Mouse (Mus musculus): Measurements from ENCODE around the gene Cmss1. TPM values are rescaled to one million over a fixed set of nuclear protein-coding genes. Genes with fewer than 3 reads are reported as not detected.

Cmss1 gene
- polyA plus RNA-seq, 1 experiment from 2014 or later, result 45.2 TPM

DNA sequence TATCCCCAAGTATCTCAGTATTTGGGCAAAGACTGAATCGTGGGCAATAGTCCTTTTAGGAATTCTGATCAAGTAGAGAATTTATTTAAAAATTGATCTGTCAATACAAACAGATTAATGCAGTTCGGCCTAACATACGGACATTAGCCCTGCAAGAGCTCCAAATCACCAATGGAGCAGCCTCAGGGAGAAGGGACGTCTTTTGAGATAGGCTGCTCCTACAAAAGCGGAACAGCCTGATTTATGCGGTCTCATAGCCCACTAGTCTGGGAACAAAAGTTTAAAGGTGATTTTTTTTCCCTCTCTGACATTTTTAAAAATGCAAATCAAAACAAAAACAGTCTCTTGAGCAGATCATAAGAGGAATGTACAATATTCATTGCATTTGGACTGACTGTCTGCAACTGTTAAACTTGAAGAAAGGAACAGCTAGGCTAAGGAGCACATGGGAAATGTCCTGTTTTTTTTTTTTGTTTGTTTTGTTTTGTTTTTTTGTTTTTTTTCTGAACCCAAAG lies 51.7 kb downstream of the Cmss1 start:
- Histone ChIP-seq H3K27me3 (replicated peaks) (no peaks in the 10 kb centered on the region), H3K9me3 (no peaks in the 10 kb centered on the region), H3K4me3 (replicated peaks) (no peak overlapping the region), H3K4me2 (replicated peaks) (no peak overlapping the region), H3K4me1 (replicated peaks) (peaks cover 12% of the 10 kb centered on the region), H3K36me3 (no peaks in the 10 kb centered on the region; the same call in 1 of the 2 replicates), H3K27ac (no peak overlapping the region), H3K9ac (no peak overlapping the region)
- WGBS, result 85% methylated on average over 6 of the region's 6 CpGs
- ATAC-seq, result no peak

DNA sequence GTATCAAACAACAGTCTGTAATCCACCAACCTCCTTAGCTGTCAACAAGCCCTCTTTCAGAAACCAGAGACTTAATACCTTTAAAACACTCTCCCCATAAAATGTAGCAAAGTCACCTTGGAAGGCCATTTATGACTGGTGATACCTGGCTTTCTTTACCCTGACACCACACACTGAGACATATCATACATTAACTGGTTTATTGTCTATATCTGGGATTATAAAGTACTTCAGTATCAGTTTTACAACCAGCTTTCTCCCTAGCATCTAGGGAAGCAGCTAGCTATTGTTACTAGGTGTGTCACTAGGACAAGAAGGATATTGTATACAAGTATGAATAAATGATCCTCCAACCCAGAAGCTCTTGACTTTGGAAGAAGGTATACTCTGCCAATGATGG lies 53.4 kb downstream of the Cmss1 start:
- H3K27me3 ChIP-seq (replicated peaks), result no peaks in the 10 kb centered on the region
- H3K9ac ChIP-seq, result no peak overlapping the region
- no peak overlapping the region for H3K4me3 ChIP-seq (replicated peaks)
- H3K36me3 ChIP-seq, result no peaks in the 10 kb centered on the region; the same call in 1 of the 2 replicates
- H3K27ac ChIP-seq, result no peak overlapping the region
- no peak overlapping the region for H3K4me2 ChIP-seq (replicated peaks)
- peaks cover 12% of the 10 kb centered on the region for H3K4me1 ChIP-seq (replicated peaks)
- no peaks in the 10 kb centered on the region for H3K9me3 ChIP-seq
- ATAC-seq, result 0 out of 2 replicates have a peak, but pooled peaks have one; percentile 19

- Histone ChIP-seq H3K4me3 (replicated peaks) (no peak overlapping the region), H3K9me3 (no peaks in the 10 kb centered on the region), H3K4me2 (replicated peaks) (peak overlapping the region; percentile 24; the same call in 1 of the 2 replicates), H3K27ac (no peak overlapping the region), H3K27me3 (replicated peaks) (no peaks in the 10 kb centered on the region), H3K36me3 (no peaks in the 10 kb centered on the region; the same call in 1 of the 2 replicates), H3K4me1 (replicated peaks) (peaks cover 12% of the 10 kb centered on the region), H3K9ac (no peak overlapping the region)
- WGBS, result 91% methylated on average over 5 of the region's 5 CpGs
- ATAC-seq, result no peak
Measured at GRCm38 (mm10) chr16:57552709-57553108, 54.0 kb downstream of the Cmss1 start.

DNA sequence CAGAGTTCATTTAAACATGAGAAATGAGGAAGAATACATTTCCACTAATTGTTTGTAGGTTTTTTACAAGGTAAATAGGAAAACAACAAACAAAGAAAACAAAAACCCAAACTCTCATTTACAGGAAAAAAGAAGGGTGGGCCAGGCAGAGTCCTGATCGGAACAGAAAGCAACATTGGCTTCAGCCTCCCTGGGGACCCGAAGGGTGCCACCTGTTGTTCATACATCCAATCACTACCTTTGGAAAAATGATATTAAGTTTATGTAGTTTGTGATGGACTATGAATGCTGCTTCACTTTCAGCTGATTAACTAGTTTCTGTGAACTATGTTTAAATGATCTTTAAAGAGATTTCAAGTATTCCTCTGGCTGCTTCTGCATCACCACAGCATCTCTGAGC lies 55.0 kb downstream of the Cmss1 start:
- Histone ChIP-seq H3K27ac (no peak overlapping the region), H3K4me1 (replicated peaks) (peaks cover 11% of the 10 kb centered on the region), H3K4me2 (replicated peaks) (peak overlapping the region; percentile 45), H3K9ac (no peak overlapping the region), H3K27me3 (replicated peaks) (no peaks in the 10 kb centered on the region), H3K36me3 (no peaks in the 10 kb centered on the region; the same call in 1 of the 2 replicates), H3K4me3 (replicated peaks) (no peak overlapping the region), H3K9me3 (no peaks in the 10 kb centered on the region)
- ATAC-seq, result no peak
- WGBS, result 72% methylated on average over 2 of the region's 2 CpGs

GRCm38 (mm10) chr16:57550817-57551216 lies 55.8 kb downstream of the Cmss1 start:
- no peaks in the 10 kb centered on the region for H3K9me3 ChIP-seq
- ATAC-seq, result no peak
- no peak overlapping the region for H3K27ac ChIP-seq
- no peaks in the 10 kb centered on the region for H3K27me3 ChIP-seq (replicated peaks)
- 43% methylated on average over 2 of the region's 2 CpGs for whole genome bisulfite sequencing
- H3K9ac ChIP-seq, result peak overlapping the region; percentile 15; the same call in 1 of the 2 replicates
- no peaks in the 10 kb centered on the region; the same call in 1 of the 2 replicates for H3K36me3 ChIP-seq
- peaks cover 7% of the 10 kb centered on the region for H3K4me1 ChIP-seq (replicated peaks)
- H3K4me2 ChIP-seq (replicated peaks), result peak overlapping the region; percentile 45
- peak overlapping the region; percentile 23 for H3K4me3 ChIP-seq (replicated peaks)

GRCm38 (mm10) chr16:57550088-57550487 lies 56.6 kb downstream of the Cmss1 start:
- WGBS, result 19% methylated on average over 3 of the region's 3 CpGs
- H3K9me3 ChIP-seq, result no peaks in the 10 kb centered on the region
- peak overlapping the region; percentile 32; the same call in 1 of the 2 replicates for H3K9ac ChIP-seq
- peak overlapping the region; percentile 77 for H3K4me3 ChIP-seq (replicated peaks)
- H3K27ac ChIP-seq, result no peak overlapping the region
- ATAC-seq, result no peak
- peak overlapping the region; percentile 89 for H3K4me2 ChIP-seq (replicated peaks)
- H3K36me3 ChIP-seq, result no peaks in the 10 kb centered on the region; the same call in 1 of the 2 replicates
- H3K27me3 ChIP-seq (replicated peaks), result no peaks in the 10 kb centered on the region
- H3K4me1 ChIP-seq (replicated peaks), result peaks cover 7% of the 10 kb centered on the region

DNA sequence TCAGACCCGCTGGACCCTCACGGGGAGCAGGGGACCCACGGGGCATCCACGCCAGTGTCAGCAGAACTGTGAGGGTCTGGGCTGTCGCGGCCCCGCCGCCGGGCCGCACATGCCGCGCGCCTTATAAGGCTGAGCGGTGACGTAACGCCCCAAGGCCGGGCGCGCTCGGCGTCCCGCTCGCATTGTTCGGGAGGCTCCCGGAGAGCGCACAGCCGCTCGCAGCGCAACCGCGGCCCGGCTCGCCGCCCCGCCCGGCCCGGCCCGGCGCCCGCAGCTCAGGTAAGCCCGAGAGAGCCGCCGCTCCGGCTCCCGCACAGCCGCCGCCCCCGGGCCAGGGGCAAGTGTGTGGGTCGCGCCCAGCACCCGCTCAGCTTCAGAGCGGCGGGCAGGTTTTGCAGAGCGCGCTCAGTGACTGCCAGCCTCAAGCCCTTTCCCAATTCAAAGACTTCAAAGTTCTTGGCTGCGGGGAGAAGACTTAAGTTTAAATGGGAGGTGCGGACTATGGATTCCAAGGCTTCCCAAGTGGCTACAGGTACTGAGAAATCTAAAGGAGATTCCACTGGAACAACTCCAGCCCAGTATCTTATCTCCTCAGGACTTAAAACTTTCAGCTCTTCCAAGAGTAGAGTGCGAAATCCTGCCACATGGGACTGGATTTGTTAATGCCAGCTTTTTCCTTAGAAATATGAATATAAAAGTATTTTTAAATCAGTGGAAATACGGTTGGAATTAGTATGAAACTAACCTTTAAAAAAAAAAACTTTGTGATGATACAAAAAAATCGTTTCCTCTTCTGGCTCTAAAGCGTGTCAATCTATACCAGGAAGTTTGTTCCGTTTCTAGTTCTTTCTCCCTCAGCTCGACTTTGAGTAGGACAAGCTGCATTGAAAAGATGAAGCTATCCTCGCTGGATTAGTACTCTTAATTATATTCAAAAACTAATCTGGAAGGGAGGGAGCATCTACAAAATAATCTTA lies 57.3 kb downstream of the Cmss1 start:
- Histone ChIP-seq H3K4me2 (replicated peaks) (peak overlapping the region; percentile 89), H3K27me3 (replicated peaks) (no peaks in the 10 kb centered on the region), H3K9me3 (no peaks in the 10 kb centered on the region), H3K36me3 (no peaks in the 10 kb centered on the region; the same call in 1 of the 2 replicates), H3K4me3 (replicated peaks) (peak overlapping the region; percentile 77), H3K9ac (peak overlapping the region; percentile 92), H3K27ac (peak overlapping the region; percentile 89), H3K4me1 (replicated peaks) (peaks cover 7% of the 10 kb centered on the region)
- under 1% methylated on average over 62 of the region's 64 CpGs for WGBS
- peak; percentile 96 for ATAC-seq

GRCm38 (mm10) chr16:57548608-57549007 lies 58.1 kb downstream of the Cmss1 start:
- Histone ChIP-seq H3K4me1 (replicated peaks) (peaks cover 7% of the 10 kb centered on the region), H3K9me3 (no peaks in the 10 kb centered on the region), H3K9ac (peak overlapping the region; percentile 92), H3K4me3 (replicated peaks) (peak overlapping the region; percentile 77), H3K36me3 (no peaks in the 10 kb centered on the region; the same call in 1 of the 2 replicates), H3K4me2 (replicated peaks) (peak overlapping the region; percentile 89), H3K27ac (peak overlapping the region; percentile 89), H3K27me3 (replicated peaks) (no peaks in the 10 kb centered on the region)
- 0 out of 2 replicates have a peak, but pooled peaks have one; percentile 4 for ATAC-seq
- WGBS, result 31% methylated on average over 2 of the region's 2 CpGs

DNA sequence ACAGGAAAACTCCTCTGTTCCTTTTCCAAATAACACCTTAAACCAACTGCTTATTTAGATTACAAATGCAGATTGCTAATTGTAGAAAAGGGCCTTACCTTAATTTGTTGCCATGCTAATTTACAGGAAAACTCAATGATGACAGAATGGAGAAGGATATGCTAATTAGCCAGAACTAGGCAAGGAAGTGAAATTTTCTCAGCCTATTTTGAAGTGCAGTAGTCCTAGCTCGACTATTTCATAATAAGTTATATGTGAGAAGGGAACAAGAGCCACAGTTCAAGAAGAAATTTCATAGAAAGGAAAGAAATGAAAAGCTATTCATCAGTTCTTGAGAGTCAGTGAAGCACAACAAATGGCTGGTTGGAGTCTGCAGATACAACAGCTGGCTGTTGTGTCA lies 60.3 kb downstream of the Cmss1 start:
- H3K27me3 ChIP-seq (replicated peaks), result no peaks in the 10 kb centered on the region
- H3K4me1 ChIP-seq (replicated peaks), result no peaks in the 10 kb centered on the region
- no peaks in the 10 kb centered on the region for H3K36me3 ChIP-seq
- no peak overlapping the region for H3K4me3 ChIP-seq (replicated peaks)
- H3K9ac ChIP-seq, result no peak overlapping the region
- no peak overlapping the region for H3K27ac ChIP-seq
- no peaks in the 10 kb centered on the region for H3K9me3 ChIP-seq
- no peak overlapping the region for H3K4me2 ChIP-seq (replicated peaks)
- no peak for ATAC-seq
- WGBS, result 78% methylated on average over 1 of the region's 1 CpGs

- WGBS, result 50% methylated on average over 8 of the region's 8 CpGs
- no peaks in the 10 kb centered on the region for H3K36me3 ChIP-seq
- H3K4me2 ChIP-seq (replicated peaks), result no peak overlapping the region
- no peaks in the 10 kb centered on the region for H3K9me3 ChIP-seq
- no peak overlapping the region for H3K4me3 ChIP-seq (replicated peaks)
- H3K4me1 ChIP-seq (replicated peaks), result no peaks in the 10 kb centered on the region
- H3K27ac ChIP-seq, result no peak overlapping the region
- no peaks in the 10 kb centered on the region for H3K27me3 ChIP-seq (replicated peaks)
- no peak overlapping the region for H3K9ac ChIP-seq
- ATAC-seq, result no peak
Measured at GRCm38 (mm10) chr16:57544441-57544840, 62.2 kb downstream of the Cmss1 start.

DNA sequence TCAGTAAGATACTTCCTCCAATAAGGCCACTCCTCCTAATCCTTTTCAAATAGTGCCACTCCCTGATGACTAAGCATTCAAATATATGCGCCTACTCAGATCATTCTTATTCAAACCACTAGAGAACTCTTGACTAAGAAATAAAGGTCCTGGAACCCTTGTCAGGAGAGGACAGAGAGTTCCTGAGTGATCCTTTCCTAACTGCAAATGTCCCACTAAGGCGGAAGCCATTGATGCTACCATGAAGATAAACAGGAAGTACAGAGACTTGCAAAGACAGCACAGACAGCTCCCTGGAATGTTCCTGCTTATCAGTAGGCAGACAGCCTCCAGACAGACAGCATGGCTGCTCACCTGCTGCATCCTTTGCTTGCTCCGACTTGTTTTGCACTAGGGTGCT lies 63.4 kb downstream of the Cmss1 start:
- 88% methylated on average over 3 of the region's 3 CpGs for WGBS
- H3K4me2 ChIP-seq (replicated peaks), result no peak overlapping the region
- no peaks in the 10 kb centered on the region for H3K4me1 ChIP-seq (replicated peaks)
- H3K27me3 ChIP-seq (replicated peaks), result no peaks in the 10 kb centered on the region
- ATAC-seq, result no peak
- no peak overlapping the region for H3K9ac ChIP-seq
- H3K36me3 ChIP-seq, result no peaks in the 10 kb centered on the region
- H3K4me3 ChIP-seq (replicated peaks), result no peak overlapping the region
- no peak overlapping the region for H3K27ac ChIP-seq
- H3K9me3 ChIP-seq, result no peaks in the 10 kb centered on the region

DNA sequence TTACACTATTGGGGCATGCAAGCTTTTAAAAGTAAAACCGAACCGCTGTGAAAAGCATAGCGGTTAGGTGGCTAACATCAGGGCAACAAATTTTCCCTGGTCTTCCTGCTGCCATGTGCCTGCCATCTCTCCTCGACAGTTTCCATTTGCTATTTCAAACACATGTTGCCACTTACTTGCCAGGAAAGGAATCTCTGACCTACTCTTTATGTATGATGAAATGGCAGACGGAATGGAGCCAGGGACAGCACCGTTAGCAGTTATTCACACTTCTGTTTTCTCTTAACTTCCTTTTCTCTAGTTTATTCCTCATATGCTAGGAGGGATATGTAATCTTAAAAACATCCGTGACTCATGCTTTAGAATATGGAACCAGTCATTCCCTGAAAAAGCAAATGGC lies 70.2 kb downstream of the Cmss1 start:
- H3K36me3 ChIP-seq, result no peaks in the 10 kb centered on the region
- WGBS, result 72% methylated on average over 7 of the region's 7 CpGs

More for the DNA sequence above, 70.2 kb downstream of the Cmss1 start:
- Histone ChIP-seq H3K27ac (no peak overlapping the region), H3K4me1 (replicated peaks) (no peaks in the 10 kb centered on the region), H3K9ac (no peak overlapping the region), H3K4me3 (replicated peaks) (no peak overlapping the region), H3K4me2 (replicated peaks) (no peak overlapping the region), H3K9me3 (no peaks in the 10 kb centered on the region), H3K27me3 (replicated peaks) (no peaks in the 10 kb centered on the region)
- no peak for ATAC-seq
